Mouse (Mus musculus) olfactory bulb, adult 2 months (tissue): ENCODE data around the gene Cr1l.

Source experiments
- CTCF ChIP-seq: fragments of 200-500 bp; IDR thresholded peaks from 2 replicates; pipeline ENCODE4 v1.5.1; 2012; ENCODE audit warnings: low read depth, mild to moderate bottlenecking, low read length, moderate library complexity; ENCODE audit not compliant: insufficient read depth
- POLR2A ChIP-seq: fragments of 200-500 bp; IDR thresholded peaks from 2 replicates; pipeline ENCODE4 v1.6.1; 2012; ENCODE audit warnings: mild to moderate bottlenecking, low read depth, low read length, moderate library complexity; ENCODE audit not compliant: insufficient read depth

DNA sequence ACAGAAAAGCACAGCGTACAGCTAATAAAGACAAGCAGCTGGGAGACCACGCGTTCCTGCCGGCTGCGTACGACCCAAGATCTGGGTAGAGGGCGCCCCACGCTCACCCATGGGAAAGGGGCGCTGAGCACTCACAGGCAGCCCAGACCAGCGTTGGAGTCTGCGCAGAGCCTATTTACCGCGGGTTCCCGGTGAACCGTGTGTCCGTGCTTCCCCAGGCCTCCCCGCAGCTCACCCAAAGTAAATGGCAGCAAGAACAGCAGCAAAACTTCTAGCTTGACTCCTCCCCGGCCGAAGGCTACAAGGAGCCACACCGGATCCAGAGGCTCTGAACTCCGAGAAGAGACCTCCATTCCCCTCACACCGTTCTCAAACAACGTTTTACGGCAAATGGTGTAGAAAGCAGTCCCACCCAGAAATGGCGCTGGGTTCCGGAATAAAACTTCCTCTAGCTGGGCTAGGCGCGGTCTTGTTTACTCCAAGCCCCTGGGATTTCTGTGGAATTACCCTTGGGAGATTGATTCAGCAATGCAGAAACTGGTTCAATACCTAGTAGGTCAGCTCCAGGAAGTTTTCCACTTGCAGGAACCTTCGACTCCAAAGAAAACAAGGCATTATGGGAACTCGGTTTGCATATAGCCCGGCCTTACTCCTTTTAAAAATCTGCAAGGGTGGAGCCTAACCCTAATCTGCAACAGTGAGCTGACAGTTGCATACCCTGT, at the start of gene Cr1l:
- no peak for TF ChIP-seq CTCF
- peak; percentile 62 for TF ChIP-seq POLR2A
